Mouse (Mus musculus) thymus, adult 2 months (tissue): ENCODE results near the gene Samm50. TPM values are rescaled to one million over a fixed set of nuclear protein-coding genes. Genes with fewer than 3 reads are reported as not detected.

Experiments
- DNase-seq: peaks from one replicate; pipeline ENCODE4 v3.0.0; 2021
- H3K27ac ChIP-seq: fragments of 200-500 bp; 2 replicates; pipeline ENCODE4 v1.5.1; 2012; ENCODE audit warnings: low read length, control low read depth; ENCODE audit not compliant: control insufficient read depth, insufficient read depth
- H3K27me3 ChIP-seq: fragments of 200-500 bp; 2 replicates; pipeline ENCODE4 v1.6.1; 2012; ENCODE audit warnings: mild to moderate bottlenecking, low read length, moderate library complexity, mixed read lengths; ENCODE audit not compliant: control insufficient read depth, insufficient read depth
- H3K36me3 ChIP-seq: fragments of 200-500 bp; 2 replicates; pipeline ENCODE4 v1.6.1; 2012; ENCODE audit warnings: mild to moderate bottlenecking, low read length, moderate library complexity; ENCODE audit not compliant: control insufficient read depth, insufficient read depth
- H3K4me1 ChIP-seq: fragments of 200-500 bp; replicated peaks from 2 replicates; pipeline ENCODE4 v1.6.1; 2012; ENCODE audit warnings: low read length; ENCODE audit not compliant: control insufficient read depth, insufficient read depth
- H3K4me3 ChIP-seq: fragments of 200-500 bp; 2 replicates; pipeline ENCODE4 v1.5.1; 2012; ENCODE audit warnings: mild to moderate bottlenecking, low read length, control low read depth, moderate library complexity; ENCODE audit not compliant: control insufficient read depth, insufficient read depth
- CTCF ChIP-seq: fragments of 200-500 bp; IDR thresholded peaks from 2 replicates; pipeline ENCODE4 v1.5.1; 2012; ENCODE audit warnings: mild to moderate bottlenecking, control low read depth, low read length, moderate library complexity, borderline replicate concordance; ENCODE audit not compliant: control insufficient read depth, poor library complexity, insufficient read depth; ENCODE audit errors: extremely low read depth
- POLR2A ChIP-seq: fragments of 200-500 bp; IDR thresholded peaks from 2 replicates; pipeline ENCODE4 v1.6.1; 2012; ENCODE audit warnings: mild to moderate bottlenecking, low read length, control low read depth, moderate library complexity; ENCODE audit not compliant: control insufficient read depth, poor library complexity, insufficient read depth; ENCODE audit errors: extremely low read depth
- whole genome bisulfite sequencing: fragments of 180-500 bp; shearing (Covaris S2); methylation state at CpG from one replicate; pipeline ENCODE4 v1.1.7; 2018; 5-methylcytosine and 5-hydroxymethylcytosine counted together
- polyA plus RNA-seq: library from polyadenylated mRNA; depleted of rRNA; stranded (reverse); fragments of >200 nt; gene quantifications from 2 replicates; pipeline ENCODE4 v1.2.3, GENCODE M21; 2012

Samm50 gene
- polyA plus RNA-seq, 1 experiment: 15.2 TPM

DNA sequence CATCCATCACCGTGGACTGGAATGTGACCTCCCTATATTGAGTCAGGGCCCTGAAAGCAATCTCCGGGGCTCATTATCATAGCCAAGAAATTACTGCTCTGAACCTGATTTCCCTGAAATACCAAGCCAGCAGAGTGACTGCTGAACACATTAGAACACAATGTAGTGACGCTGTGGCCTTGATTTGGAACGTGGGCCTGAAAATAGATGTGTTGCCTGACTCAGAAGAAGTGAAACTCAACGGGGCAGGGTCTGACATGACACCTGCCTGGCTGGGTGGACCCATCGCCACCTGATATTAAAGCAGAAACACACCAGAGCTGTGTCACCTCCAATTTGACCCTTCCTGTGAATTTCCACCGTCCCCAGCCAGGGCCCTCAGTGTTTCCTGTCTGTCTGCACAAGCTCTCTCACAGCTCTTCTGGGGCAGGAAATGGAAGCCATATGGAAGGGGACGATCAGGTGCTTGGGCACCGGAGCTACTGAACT is 26.8 kb downstream of the Samm50 start:
- Histone ChIP-seq H3K27ac (no peak overlapping the region), H3K4me3 (no peak overlapping the region), H3K27me3 (no peaks in the 10 kb centered on the region), H3K36me3 (peaks cover 6% of the 10 kb centered on the region; the same call in 1 of the 2 replicates), H3K4me1 (peaks cover 2% of the 10 kb centered on the region; the same call in 1 of the 2 replicates)
- TF ChIP-seq CTCF: no peak
- WGBS: 33% methylated on average over 9 of the region's 9 CpGs
- DNase-seq: no peak

- Histone ChIP-seq H3K27ac (no peak overlapping the region), H3K27me3 (no peaks in the 10 kb centered on the region), H3K4me3 (no peak overlapping the region), H3K4me1 (peaks cover 2% of the 10 kb centered on the region; the same call in 1 of the 2 replicates), H3K36me3 (no peaks in the 10 kb centered on the region)
- 89% methylated on average over 5 of the region's 5 CpGs for WGBS
- DNase-seq: no peak
- TF ChIP-seq CTCF (no peak), POLR2A (no peak)
Observed at GRCm38 (mm10) chr15:84221539-84221938, 29.5 kb downstream of the Samm50 start.

- Histone ChIP-seq H3K4me1 (peaks cover 2% of the 10 kb centered on the region; the same call in 1 of the 2 replicates), H3K36me3 (no peaks in the 10 kb centered on the region), H3K27me3 (no peaks in the 10 kb centered on the region), H3K27ac (no peak overlapping the region), H3K4me3 (no peak overlapping the region)
- no peak for TF ChIP-seq CTCF
- no peak for DNase-seq
- WGBS: 79% methylated on average over 6 of the region's 6 CpGs
Observed at GRCm38 (mm10) chr15:84223423-84223822, 31.4 kb downstream of the Samm50 start.

- Histone ChIP-seq H3K4me1 (no peaks in the 10 kb centered on the region), H3K4me3 (no peak overlapping the region), H3K36me3 (no peaks in the 10 kb centered on the region), H3K27ac (no peak overlapping the region), H3K27me3 (no peaks in the 10 kb centered on the region)
- no peak for DNase-seq
- 85% methylated on average over 10 of the region's 10 CpGs for WGBS
- TF ChIP-seq POLR2A (no peak), CTCF (no peak)
Observed at GRCm38 (mm10) chr15:84224779-84225178, 32.7 kb downstream of the Samm50 start.

DNA sequence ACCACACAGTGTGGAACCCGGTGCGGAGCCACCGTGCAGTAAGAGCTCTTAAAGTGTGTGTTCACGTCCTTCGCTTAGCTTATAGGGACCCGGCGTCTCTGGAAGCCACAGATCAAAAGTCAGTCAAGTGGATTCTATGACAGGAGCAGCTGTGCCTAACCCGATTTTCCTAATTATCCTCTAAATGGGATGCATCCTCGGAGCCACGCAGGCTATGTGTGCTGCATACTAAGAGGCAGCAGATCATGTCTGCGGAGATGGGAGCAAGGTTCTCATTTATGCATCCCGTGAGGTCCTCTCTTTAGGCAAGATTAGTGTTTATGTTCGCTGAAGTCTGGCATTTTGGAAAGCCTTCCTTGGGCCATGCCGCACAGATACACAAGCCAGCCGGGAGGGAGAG is 34.9 kb downstream of the Samm50 start:
- Histone ChIP-seq H3K36me3 (no peaks in the 10 kb centered on the region), H3K4me1 (no peaks in the 10 kb centered on the region), H3K27me3 (peaks cover 4% of the 10 kb centered on the region; the same call in 1 of the 2 replicates), H3K27ac (no peak overlapping the region), H3K4me3 (no peak overlapping the region)
- 98% methylated on average over 15 of the region's 15 CpGs for WGBS
- no peak for TF ChIP-seq CTCF
- TF ChIP-seq POLR2A: no peak
- no peak for DNase-seq

DNA sequence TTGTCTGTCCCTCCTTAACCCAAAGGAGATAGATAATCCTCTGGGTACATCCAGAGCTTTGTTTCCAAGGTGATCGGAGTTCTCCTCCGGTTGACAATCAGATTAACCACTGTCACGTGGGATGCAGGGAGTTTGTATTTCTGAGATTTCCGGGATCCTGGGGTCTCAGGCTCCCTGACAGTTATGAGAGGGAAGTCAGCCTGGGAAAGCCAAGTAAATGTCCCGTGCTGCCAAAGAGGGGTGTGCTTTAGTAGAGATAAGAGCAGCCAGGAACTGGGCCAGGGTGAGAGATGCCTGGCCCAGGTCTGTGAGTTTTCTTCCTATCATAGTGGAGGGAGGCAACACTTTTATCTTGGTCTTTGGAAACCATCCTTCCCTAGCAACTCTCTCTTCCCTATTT is 38.6 kb downstream of the Samm50 start:
- H3K4me3 ChIP-seq: no peak overlapping the region

DNA sequence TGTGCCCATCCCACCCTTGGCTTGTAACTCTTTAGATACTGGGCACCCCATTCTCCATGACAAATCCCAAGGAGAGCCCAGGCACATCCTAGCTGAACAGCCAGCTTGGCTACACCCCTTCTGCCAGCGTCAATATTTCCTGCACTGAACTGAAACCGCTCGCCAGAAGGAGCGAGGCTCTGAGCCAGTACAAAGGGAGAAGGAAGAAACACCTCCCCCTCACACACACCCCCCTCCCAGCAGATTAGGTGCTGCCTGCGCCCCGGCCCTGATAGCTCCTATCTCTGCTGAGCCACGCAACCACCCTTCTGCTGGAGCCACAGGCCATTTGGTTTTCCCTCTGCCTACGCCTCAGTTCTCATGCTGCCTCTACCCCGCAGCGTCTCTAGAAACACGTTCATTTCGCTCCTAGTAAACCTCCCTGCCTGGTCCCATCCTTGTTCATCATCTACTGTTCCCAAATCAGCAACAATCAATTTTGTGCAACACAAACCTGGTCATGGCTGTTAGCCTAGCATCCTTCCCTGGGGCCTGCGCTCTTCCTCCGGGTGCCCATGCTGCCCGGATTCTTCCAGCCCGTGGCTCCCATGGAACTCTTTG is 39.2 kb downstream of the Samm50 start:
- WGBS: 5% methylated on average over 16 of the region's 16 CpGs
- DNase-seq: no peak
- H3K27ac ChIP-seq: no peak overlapping the region

More for the DNA sequence above, 38.6 kb downstream of the Samm50 start:
- TF ChIP-seq CTCF (no peak), POLR2A (no peak)
- DNase-seq: no peak
- Histone ChIP-seq H3K27ac (no peak overlapping the region), H3K4me1 (no peaks in the 10 kb centered on the region), H3K36me3 (no peaks in the 10 kb centered on the region), H3K27me3 (peaks cover 5% of the 10 kb centered on the region; the same call in 1 of the 2 replicates)
- WGBS: 57% methylated on average over 5 of the region's 5 CpGs

More for the DNA sequence above, 39.2 kb downstream of the Samm50 start:
- TF ChIP-seq CTCF: no peak
- Histone ChIP-seq H3K4me3 (no peak overlapping the region), H3K36me3 (no peaks in the 10 kb centered on the region), H3K27me3 (peaks cover 5% of the 10 kb centered on the region; the same call in 1 of the 2 replicates), H3K4me1 (no peaks in the 10 kb centered on the region)
